Mouse (Mus musculus) midbrain, embryonic 14.5 days (tissue): Measurements from ENCODE around the gene Zfp12. TPM values are rescaled to one million over a fixed set of nuclear protein-coding genes. Genes with fewer than 3 reads are reported as not detected.

Source experiments
- polyA plus RNA-seq: library from polyadenylated mRNA; unstranded; fragments of >200 nt; fragmentation: Nextera tagmentation; extraction: Ambion mirVana; gene quantifications from 2 replicates; pipeline ENCODE4 v1.2.1, GENCODE M21; 2014

Zfp12 gene
- polyA plus RNA-seq, 1 experiment from 2014 or later = 25.2 TPM

Other genes with a start within 250 kb of the Zfp12 start
- 28.9 and 32.1 TPM in 2 replicates for gene Rnf216, start 122.2 kb upstream of the Zfp12 start, polyA plus RNA-seq
- not detected in 2 replicates for gene Olfr718-ps1, start 87.6 kb upstream of the Zfp12 start, polyA plus RNA-seq
- 12.3 and 13.9 TPM in 2 replicates for gene Rbak, start 54.4 kb upstream of the Zfp12 start, polyA plus RNA-seq
- gene Spdye4b, start 54.1 kb upstream of the Zfp12 start, polyA plus RNA-seq = not detected in 2 replicates
- not detected in 2 replicates for gene Spdye4a, start 8.3 kb upstream of the Zfp12 start, polyA plus RNA-seq
- gene Zfp316, start 34.9 kb downstream of the Zfp12 start, polyA plus RNA-seq = 6.9 and 7.8 TPM in 2 replicates
- 0.13 TPM in 1 of 2 replicates, not detected in the other for gene Zfp853, start 58.5 kb downstream of the Zfp12 start, polyA plus RNA-seq
- gene E130309D02Rik, start 80.2 kb downstream of the Zfp12 start, polyA plus RNA-seq = 30.0 and 30.8 TPM in 2 replicates
- gene Zdhhc4, start 94.1 kb downstream of the Zfp12 start, polyA plus RNA-seq = 75.1 and 84.3 TPM in 2 replicates
- 0.29 and 0.31 TPM in 2 replicates for gene Grid2ip, start 122.2 kb downstream of the Zfp12 start, polyA plus RNA-seq
- 134 and 139 TPM in 2 replicates for gene Kdelr2, start 168.7 kb downstream of the Zfp12 start, polyA plus RNA-seq
- gene Daglb, start 229.4 kb downstream of the Zfp12 start, polyA plus RNA-seq = 17.6 and 17.8 TPM in 2 replicates